Mouse (Mus musculus): ENCODE results near the gene Tnfrsf14. TPM values are rescaled to one million over a fixed set of nuclear protein-coding genes. Genes with fewer than 3 reads are reported as not detected.

Tnfrsf14 gene
- polyA plus RNA-seq, 1 experiment from 2014 or later = 0.43 TPM

- WGBS = 89% methylated on average over 6 of the region's 6 CpGs
- Histone ChIP-seq H3K4me1 (replicated peaks) (peaks cover 48% of the 10 kb centered on the region), H3K27ac (peak overlapping the region; percentile 67), H3K4me3 (peak overlapping the region; percentile 23), H3K36me3 (no peaks in the 10 kb centered on the region), H3K27me3 (ENCODE audit: insufficient read depth, poor library complexity, severe bottlenecking) (peaks cover 5% of the 10 kb centered on the region), H3K9me3 (peaks cover 5% of the 10 kb centered on the region; the same call in 1 of the 2 replicates)
- no peak for DNase-seq (ENCODE audit: low spot score)
These were observed 15.1 kb upstream of the Tnfrsf14 start for GRCm38 (mm10) chr4:154943323-154944039.

GRCm38 (mm10) chr4:154942632-154943322, 14.4 kb upstream of the Tnfrsf14 start:
- no peak for DNase-seq (ENCODE audit: low spot score)

GRCm38 (mm10) chr4:154941831-154942230, 13.5 kb upstream of the Tnfrsf14 start:
- no peak overlapping the region for H3K4me3 ChIP-seq
- H3K4me1 ChIP-seq (replicated peaks) = peaks cover 36% of the 10 kb centered on the region
- 91% methylated on average over 5 of the region's 5 CpGs for WGBS
- H3K9me3 ChIP-seq = peaks cover 5% of the 10 kb centered on the region; the same call in 1 of the 2 replicates
- DNase-seq (ENCODE audit: low spot score) = no peak
- no peak overlapping the region for H3K27ac ChIP-seq
- no peaks in the 10 kb centered on the region for H3K36me3 ChIP-seq
- H3K27me3 ChIP-seq (ENCODE audit: insufficient read depth, poor library complexity, severe bottlenecking) = no peaks in the 10 kb centered on the region

More at GRCm38 (mm10) chr4:154942632-154943322, 14.4 kb upstream of the Tnfrsf14 start:
- Histone ChIP-seq H3K9me3 (peaks cover 5% of the 10 kb centered on the region; the same call in 1 of the 2 replicates), H3K27me3 (ENCODE audit: insufficient read depth, poor library complexity, severe bottlenecking) (no peaks in the 10 kb centered on the region), H3K4me1 (replicated peaks) (peaks cover 43% of the 10 kb centered on the region), H3K4me3 (no peak overlapping the region), H3K27ac (no peak overlapping the region), H3K36me3 (no peaks in the 10 kb centered on the region)
- WGBS = 87% methylated on average over 10 of the region's 10 CpGs

- WGBS = 86% methylated on average over 2 of the region's 2 CpGs
- DNase-seq (ENCODE audit: low spot score) = no peak
- H3K27me3 ChIP-seq (ENCODE audit: insufficient read depth, poor library complexity, severe bottlenecking) = no peaks in the 10 kb centered on the region
- H3K9me3 ChIP-seq = peaks cover 5% of the 10 kb centered on the region; the same call in 1 of the 2 replicates
- peaks cover 25% of the 10 kb centered on the region for H3K4me1 ChIP-seq (replicated peaks)
- H3K27ac ChIP-seq = no peak overlapping the region
- no peak overlapping the region for H3K4me3 ChIP-seq
- no peaks in the 10 kb centered on the region for H3K36me3 ChIP-seq
These were observed 11.8 kb upstream of the Tnfrsf14 start for GRCm38 (mm10) chr4:154940156-154940555.

GRCm38 (mm10) chr4:154937746-154938145, 9.4 kb upstream of the Tnfrsf14 start:
- Histone ChIP-seq H3K4me1 (replicated peaks) (peaks cover 19% of the 10 kb centered on the region; the same call in 1 of the 2 replicates), H3K36me3 (no peaks in the 10 kb centered on the region), H3K27ac (no peak overlapping the region), H3K27me3 (ENCODE audit: insufficient read depth, poor library complexity, severe bottlenecking) (no peaks in the 10 kb centered on the region; the same call in 1 of the 2 replicates), H3K4me3 (no peak overlapping the region), H3K9me3 (peaks cover 5% of the 10 kb centered on the region; the same call in 1 of the 2 replicates)
- no peak for DNase-seq (ENCODE audit: low spot score)
- 74% methylated on average over 1 of the region's 1 CpGs for WGBS

- Histone ChIP-seq H3K9me3 (0 out of 2 replicates have a peak, but pooled peaks cover under 1% of the 10 kb centered on the region), H3K27ac (no peak overlapping the region), H3K36me3 (no peaks in the 10 kb centered on the region), H3K4me1 (replicated peaks) (peaks cover 19% of the 10 kb centered on the region; the same call in 1 of the 2 replicates), H3K27me3 (ENCODE audit: insufficient read depth, poor library complexity, severe bottlenecking) (no peaks in the 10 kb centered on the region; the same call in 1 of the 2 replicates), H3K4me3 (no peak overlapping the region)
- 55% methylated on average over 8 of the region's 8 CpGs for WGBS
- no peak for DNase-seq (ENCODE audit: low spot score)
These were observed 8.3 kb upstream of the Tnfrsf14 start for GRCm38 (mm10) chr4:154936542-154937255.

GRCm38 (mm10) chr4:154935788-154936187, 7.4 kb upstream of the Tnfrsf14 start:
- H3K9me3 ChIP-seq = no peaks in the 10 kb centered on the region
- H3K4me1 ChIP-seq (replicated peaks) = peaks cover 19% of the 10 kb centered on the region; the same call in 1 of the 2 replicates
- no peaks in the 10 kb centered on the region; the same call in 1 of the 2 replicates for H3K27me3 ChIP-seq (ENCODE audit: insufficient read depth, poor library complexity, severe bottlenecking)
- no peak overlapping the region for H3K4me3 ChIP-seq
- H3K36me3 ChIP-seq = no peaks in the 10 kb centered on the region
- no peak overlapping the region for H3K27ac ChIP-seq
- WGBS = 72% methylated on average over 7 of the region's 7 CpGs
- DNase-seq (ENCODE audit: low spot score) = no peak

GRCm38 (mm10) chr4:154934800-154935199, 6.4 kb upstream of the Tnfrsf14 start:
- H3K9me3 ChIP-seq = no peaks in the 10 kb centered on the region
- 90% methylated on average over 2 of the region's 2 CpGs for WGBS
- H3K27ac ChIP-seq = no peak overlapping the region
- H3K4me1 ChIP-seq (replicated peaks) = peaks cover 19% of the 10 kb centered on the region; the same call in 1 of the 2 replicates
- H3K27me3 ChIP-seq (ENCODE audit: insufficient read depth, poor library complexity, severe bottlenecking) = no peaks in the 10 kb centered on the region; the same call in 1 of the 2 replicates
- DNase-seq (ENCODE audit: low spot score) = no peak
- H3K4me3 ChIP-seq = no peak overlapping the region
- H3K36me3 ChIP-seq = no peaks in the 10 kb centered on the region

- Histone ChIP-seq H3K27me3 (ENCODE audit: insufficient read depth, poor library complexity, severe bottlenecking) (no peaks in the 10 kb centered on the region; the same call in 1 of the 2 replicates), H3K9me3 (no peaks in the 10 kb centered on the region), H3K4me1 (replicated peaks) (peaks cover 26% of the 10 kb centered on the region), H3K4me3 (no peak overlapping the region), H3K27ac (no peak overlapping the region), H3K36me3 (no peaks in the 10 kb centered on the region)
- whole genome bisulfite sequencing = 60% methylated on average over 13 of the region's 13 CpGs
- DNase-seq (ENCODE audit: low spot score) = no peak
These were observed 5.0 kb upstream of the Tnfrsf14 start for GRCm38 (mm10) chr4:154933306-154933907.

- WGBS = 76% methylated on average over 12 of the region's 12 CpGs
- H3K27me3 ChIP-seq (ENCODE audit: insufficient read depth, poor library complexity, severe bottlenecking) = no peaks in the 10 kb centered on the region; the same call in 1 of the 2 replicates
- H3K9me3 ChIP-seq = no peaks in the 10 kb centered on the region
- no peak for DNase-seq (ENCODE audit: low spot score)
- H3K27ac ChIP-seq = peak overlapping the region; percentile 80
- H3K4me1 ChIP-seq (replicated peaks) = peaks cover 47% of the 10 kb centered on the region
- H3K36me3 ChIP-seq = no peaks in the 10 kb centered on the region
- H3K4me3 ChIP-seq = no peak overlapping the region
These were observed 811 bp upstream of the Tnfrsf14 start for GRCm38 (mm10) chr4:154929088-154929660.

GRCm38 (mm10) chr4:154927899-154928337, 445 bp downstream of the Tnfrsf14 start:
- WGBS = 65% methylated on average over 5 of the region's 5 CpGs
- no peak for DNase-seq (ENCODE audit: low spot score)
- H3K9me3 ChIP-seq = no peaks in the 10 kb centered on the region
- H3K27ac ChIP-seq = peak overlapping the region; percentile 80
- peak overlapping the region; percentile 23; the same call in 1 of the 2 replicates for H3K4me3 ChIP-seq
- no peaks in the 10 kb centered on the region for H3K27me3 ChIP-seq (ENCODE audit: insufficient read depth, poor library complexity, severe bottlenecking)
- no peaks in the 10 kb centered on the region for H3K36me3 ChIP-seq
- peaks cover 36% of the 10 kb centered on the region for H3K4me1 ChIP-seq (replicated peaks)
